Mouse (Mus musculus) activated CD4-positive, CD25-positive, alpha-beta regulatory T cell, adult 9 weeks (primary cell): ENCODE data around the gene Gm29423. TPM values are rescaled to one million over a fixed set of nuclear protein-coding genes. Genes with fewer than 3 reads are reported as not detected.

Experiments
- polyA plus RNA-seq: library from polyadenylated mRNA; unstranded; fragments of 100-300 nt; shearing (Covaris generic); gene quantifications from one replicate; pipeline ENCODE4 v1.2.1, GENCODE M21; 2017

The Gm29423 gene
- not detected for polyA plus RNA-seq

DNA sequence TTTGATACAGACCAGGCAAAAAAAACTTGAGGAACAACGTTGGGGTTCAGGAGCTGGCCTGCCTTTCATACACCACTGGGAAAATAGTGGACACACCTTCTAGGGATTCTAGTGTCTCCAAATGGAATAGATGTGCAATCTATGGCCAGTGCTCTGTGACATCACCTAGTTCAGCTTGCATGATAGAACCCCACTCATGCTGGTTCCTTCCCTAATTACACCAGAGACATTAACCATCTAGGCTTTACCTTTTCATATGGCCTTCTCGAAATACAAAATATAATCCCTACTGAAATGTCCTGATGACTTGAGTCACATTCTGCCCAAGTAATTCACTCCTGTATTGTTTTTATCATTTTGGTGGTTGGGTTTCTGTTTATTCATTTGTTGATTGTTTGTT, at the start of gene Gm29423, which contains the start of gene Gm29644:
Gm29423 (minus strand) TSS at position 101 of the 400 bp plus-strand sequence.
Gm29644 (minus strand) TSS at position 157 of the 400 bp plus-strand sequence.

DNA sequence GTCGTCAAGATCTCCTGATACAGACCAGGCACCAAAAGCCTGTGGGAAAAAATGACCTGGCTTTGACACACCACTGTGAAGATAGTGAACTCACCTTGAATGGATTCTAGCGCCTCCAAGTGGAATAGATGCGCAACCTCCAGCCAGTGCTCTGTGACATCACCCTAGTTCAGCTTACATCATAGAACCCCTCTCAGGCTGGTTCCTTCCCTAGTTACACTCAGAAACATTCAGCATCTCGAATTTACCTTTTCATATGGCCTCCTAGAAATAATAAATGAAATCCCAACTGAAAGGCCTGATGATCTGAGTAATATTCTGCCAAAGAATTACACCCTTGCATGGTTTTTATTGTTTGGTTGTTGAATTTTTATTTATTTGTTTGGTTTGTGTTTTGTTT, 29.5 kb downstream of the Gm29423 start, which contains the start of gene Gm21118:
Gm21118 (minus strand) TSS at position 101 of the 400 bp plus-strand sequence.

Other genes starting within 250 kb of the Gm29423 start
- not detected for gene Gm21118, start 29.6 kb downstream of the Gm29423 start, polyA plus RNA-seq
- not detected for gene Gm29644, start 56 bp upstream of the Gm29423 start, polyA plus RNA-seq
- not detected for gene Gm20888, start 138.6 kb upstream of the Gm29423 start, polyA plus RNA-seq